Mouse (Mus musculus) CH12.LX (cell line): ENCODE measurements around the gene Sgpp2. TPM values are rescaled to one million over a fixed set of nuclear protein-coding genes. Genes with fewer than 3 reads are reported as not detected.

ENCODE experiments used
- DNase-seq: peaks from one replicate; pipeline ENCODE4 v3.0.0-alpha.2; 2013; ENCODE audit errors: extremely low read depth
- H3K27ac ChIP-seq: 2 replicates; pipeline ENCODE4 v1.5.1; 2012; ENCODE audit warnings: low read depth, mild to moderate bottlenecking, control low read depth, moderate library complexity; ENCODE audit not compliant: insufficient read depth
- H3K27me3 ChIP-seq: replicated peaks from 2 replicates; pipeline ENCODE3; 2012; ENCODE audit warnings: inconsistent platforms
- H3K36me3 ChIP-seq, 2 experiments: replicated peaks in 1 of 2; 2 replicates each; pipeline versions ENCODE3 to v1.6.1; 2012; ENCODE audit warnings: inconsistent platforms in 1 of 2, low read length in 1 of 2, mild to moderate bottlenecking in 1 of 2, mixed read lengths in 1 of 2, moderate library complexity in 1 of 2; ENCODE audit not compliant: control insufficient read depth in 1 of 2, insufficient read depth in 1 of 2
- H3K4me1 ChIP-seq, 2 experiments: 2 replicates each; pipeline ENCODE4 v1.6.1; 2012; ENCODE audit warnings: inconsistent platforms in 1 of 2, moderate library complexity in 1 of 2; ENCODE audit not compliant: insufficient read depth in 2 of 2, control insufficient read depth in 1 of 2
- H3K4me2 ChIP-seq: 2 replicates; pipeline ENCODE4 v1.6.1; 2012; ENCODE audit warnings: low read depth, mild to moderate bottlenecking, control low read depth; ENCODE audit not compliant: poor library complexity, insufficient read depth, severe bottlenecking
- H3K4me3 ChIP-seq, 3 experiments: fragments of 150-350 bp in 1 of 3; sonication (generic) in 1 of 3; replicated peaks in 1 of 3; 2 replicates each; pipeline versions ENCODE3 to v1.5.1; 2011 to 2012; ENCODE audit warnings: low read depth in 2 of 3, low read length in 2 of 3, mild to moderate bottlenecking in 2 of 3, moderate library complexity in 2 of 3, control low read depth in 1 of 3, improper control_type of control experiment in 1 of 3, inconsistent platforms in 1 of 3, mixed read lengths in 1 of 3; ENCODE audit not compliant: poor library complexity in 1 of 3
- H3K79me2 ChIP-seq: replicated peaks from 2 replicates; pipeline ENCODE4 v1.6.1; 2012; ENCODE audit warnings: mild to moderate bottlenecking, moderate library complexity; ENCODE audit not compliant: control insufficient read depth, poor library complexity, insufficient read depth, severe bottlenecking; ENCODE audit errors: extremely low read depth
- H3K9ac ChIP-seq: 2 replicates; pipeline ENCODE4 v1.6.1; 2012; ENCODE audit warnings: low read depth, mild to moderate bottlenecking, control low read depth, moderate library complexity; ENCODE audit not compliant: insufficient read depth
- H3K9me3 ChIP-seq: replicated peaks from 2 replicates; pipeline ENCODE3; 2012; ENCODE audit warnings: low read length, inconsistent platforms, mixed read lengths
- BHLHE40 ChIP-seq: IDR thresholded peaks from 2 replicates; pipeline ENCODE4 v1.6.1; 2011; ENCODE audit warnings: mild to moderate bottlenecking, low read depth, low read length, improper control_type of control experiment
- CHD1 ChIP-seq: IDR thresholded peaks from 2 replicates; pipeline ENCODE4 v1.6.1; 2012; ENCODE audit warnings: low read depth, low read length, improper control_type of control experiment, inconsistent platforms
- E2F4 ChIP-seq: IDR thresholded peaks from 2 replicates; pipeline ENCODE4 v1.6.1; 2011; ENCODE audit warnings: low read depth, low read length, improper control_type of control experiment; ENCODE audit not compliant: insufficient replicate concordance
- EP300 ChIP-seq: IDR thresholded peaks from 2 replicates; pipeline ENCODE4 v1.6.1; 2011; ENCODE audit warnings: low read length, improper control_type of control experiment
- ETS1 ChIP-seq: conservative IDR thresholded peaks from 2 replicates; pipeline ENCODE4 v1.6.1; 2012; ENCODE audit warnings: low read depth, mild to moderate bottlenecking, inconsistent platforms, low read length, improper control_type of control experiment, moderate library complexity
- HCFC1 ChIP-seq: IDR thresholded peaks from 2 replicates; pipeline ENCODE4 v1.6.1; 2012; ENCODE audit warnings: low read depth, mild to moderate bottlenecking, inconsistent platforms, low read length, improper control_type of control experiment
- MAX ChIP-seq: IDR thresholded peaks from 2 replicates; pipeline ENCODE4 v1.6.1; 2011; ENCODE audit warnings: low read length, improper control_type of control experiment
- MEF2A ChIP-seq: IDR thresholded peaks from 2 replicates; pipeline ENCODE4 v1.6.1; 2014; ENCODE audit warnings: low read depth, mild to moderate bottlenecking, inconsistent platforms, low read length, improper control_type of control experiment, borderline replicate concordance
- MXI1 ChIP-seq: IDR thresholded peaks from 2 replicates; pipeline ENCODE4 v1.6.1; 2011; ENCODE audit warnings: mild to moderate bottlenecking, low read depth, low read length, improper control_type of control experiment
- NELFE ChIP-seq: IDR thresholded peaks from 2 replicates; pipeline ENCODE4 v1.6.1; 2011; ENCODE audit warnings: low read depth, low read length, improper control_type of control experiment
- PAX5 ChIP-seq: IDR thresholded peaks from 2 replicates; pipeline ENCODE4 v1.6.1; 2012; ENCODE audit warnings: low read length, inconsistent platforms, mixed read lengths
- POLR2A ChIP-seq: IDR thresholded peaks from 2 replicates; pipeline ENCODE4 v1.6.1; 2011; ENCODE audit warnings: low read depth, mild to moderate bottlenecking, improper control_type of control experiment, low read length
- SIN3A ChIP-seq: IDR thresholded peaks from 2 replicates; pipeline ENCODE4 v1.6.1; 2012; ENCODE audit warnings: low read length, improper control_type of control experiment, inconsistent platforms
- UBTF ChIP-seq: IDR thresholded peaks from 2 replicates; pipeline ENCODE4 v1.6.1; 2012; ENCODE audit warnings: low read depth, mild to moderate bottlenecking, inconsistent platforms, low read length, improper control_type of control experiment, moderate library complexity
- USF1 ChIP-seq: IDR thresholded peaks from 2 replicates; pipeline ENCODE4 v1.6.1; 2014; ENCODE audit warnings: low read depth, mild to moderate bottlenecking, inconsistent platforms, low read length, improper control_type of control experiment
- dilution Hi-C: fragments of 300-500 bp; cut with MboI; formaldehyde crosslinking; loops from 2 replicates; pipeline ENCODE4 v1.14.3; 2020; ENCODE audit warnings: low sequenced_read_pairs; ENCODE audit not compliant: extremely low pct_unique_long_range_greater_than_20kb, extremely low pct_ligation_motif_present
- in situ Hi-C: fragments of 300-500 bp; cut with MboI; formaldehyde crosslinking; loops from 3 replicates; pipeline ENCODE4 v1.14.3; 2019; ENCODE audit warnings: low sequenced_read_pairs, low pct_ligation_motif_present, low pct_unique_long_range_greater_than_20kb, mixed read lengths
- polyA plus RNA-seq: library from polyadenylated mRNA; unstranded; fragments of >175 nt; gene quantifications from 2 replicates; pipeline ENCODE4 v1.2.1, GENCODE M21; 2012; ENCODE audit warnings: low read depth; ENCODE audit not compliant: insufficient read length
- total RNA-seq, 2 experiments: library from RNA; depleted of rRNA; stranded (reverse); fragments of 300-350 nt in 1 of 2; fragments of >200 nt in 1 of 2; gene quantifications; 2 replicates each; pipeline ENCODE4 v1.2.3; 2012 to 2014

Gene Sgpp2
- total and polyA plus RNA-seq, 3 experiments: 0.16 to 0.87 (median 0.59) TPM

GRCm38 (mm10) chr1:78388848-78389247 lies 78.7 kb downstream of the Sgpp2 start:
- H3K27ac ChIP-seq: no peak overlapping the region
- H3K9ac ChIP-seq: no peak overlapping the region
- in situ Hi-C loops: no loop called here
- no peak overlapping the region for H3K4me3 ChIP-seq
- H3K36me3 ChIP-seq: peaks cover 0 to 3% of the 10 kb centered on the region in 2 experiments
- dilution Hi-C loops: no loop called here
- H3K4me1 ChIP-seq: no peaks in the 10 kb centered on the region
- H3K27me3 ChIP-seq: no peaks in the 10 kb centered on the region
- peaks cover 3% of the 10 kb centered on the region for H3K9me3 ChIP-seq
- no peak for DNase-seq
- no peak for TF ChIP-seq BHLHE40
- TF ChIP-seq HCFC1: no peak
- TF ChIP-seq CHD1: no peak
- no peak for TF ChIP-seq USF1
- TF ChIP-seq ETS1: no peak
- no peak for TF ChIP-seq PAX5
- no peak for TF ChIP-seq MEF2A
- TF ChIP-seq MXI1: no peak
- TF ChIP-seq UBTF: no peak
- TF ChIP-seq POLR2A: no peak
- TF ChIP-seq, all 38 proteins: peak for 0
- no peaks in the 10 kb centered on the region for H3K79me2 ChIP-seq
- H3K4me2 ChIP-seq: no peak overlapping the region

- Histone ChIP-seq H3K79me2 (no peaks in the 10 kb centered on the region), H3K27ac (no peak overlapping the region), H3K36me3 (peaks cover 0 to 3% of the 10 kb centered on the region in 2 experiments), H3K4me3 (no peak overlapping the region)
- no peak for TF ChIP-seq E2F4
- TF ChIP-seq ETS1: no peak
- TF ChIP-seq NELFE: no peak
- no peak for TF ChIP-seq POLR2A
- TF ChIP-seq MAX: no peak
- no peak for TF ChIP-seq SIN3A
- TF ChIP-seq MXI1: no peak
- no peak for TF ChIP-seq EP300
- TF ChIP-seq, all 38 proteins: peak for 0
- peaks cover 5 to 13% of the 10 kb centered on the region in 2 experiments; a peak in 2 of 4 replicates for H3K4me1 ChIP-seq
- dilution Hi-C loops: no loop called here
- no peaks in the 10 kb centered on the region for H3K9me3 ChIP-seq
- DNase-seq: no peak
- H3K4me2 ChIP-seq: no peak overlapping the region
- in situ Hi-C loops: no loop called here
- no peak overlapping the region for H3K9ac ChIP-seq
- H3K27me3 ChIP-seq: no peaks in the 10 kb centered on the region
These were observed 85.1 kb downstream of the Sgpp2 start for GRCm38 (mm10) chr1:78395191-78395735.
